Mouse (Mus musculus) bone marrow macrophage, adult 2 months (primary cell): Measurements from ENCODE around the gene Pcdh7.

ENCODE experiments used
- CTCF ChIP-seq: IDR thresholded peaks from 2 replicates; pipeline ENCODE4 v1.5.1; 2012; ENCODE audit warnings: low read depth, mild to moderate bottlenecking, low read length, moderate library complexity
- POLR2A ChIP-seq: IDR thresholded peaks from 2 replicates; pipeline ENCODE4 v1.6.1; 2012; ENCODE audit warnings: mild to moderate bottlenecking, low read depth, low read length, borderline replicate concordance

DNA sequence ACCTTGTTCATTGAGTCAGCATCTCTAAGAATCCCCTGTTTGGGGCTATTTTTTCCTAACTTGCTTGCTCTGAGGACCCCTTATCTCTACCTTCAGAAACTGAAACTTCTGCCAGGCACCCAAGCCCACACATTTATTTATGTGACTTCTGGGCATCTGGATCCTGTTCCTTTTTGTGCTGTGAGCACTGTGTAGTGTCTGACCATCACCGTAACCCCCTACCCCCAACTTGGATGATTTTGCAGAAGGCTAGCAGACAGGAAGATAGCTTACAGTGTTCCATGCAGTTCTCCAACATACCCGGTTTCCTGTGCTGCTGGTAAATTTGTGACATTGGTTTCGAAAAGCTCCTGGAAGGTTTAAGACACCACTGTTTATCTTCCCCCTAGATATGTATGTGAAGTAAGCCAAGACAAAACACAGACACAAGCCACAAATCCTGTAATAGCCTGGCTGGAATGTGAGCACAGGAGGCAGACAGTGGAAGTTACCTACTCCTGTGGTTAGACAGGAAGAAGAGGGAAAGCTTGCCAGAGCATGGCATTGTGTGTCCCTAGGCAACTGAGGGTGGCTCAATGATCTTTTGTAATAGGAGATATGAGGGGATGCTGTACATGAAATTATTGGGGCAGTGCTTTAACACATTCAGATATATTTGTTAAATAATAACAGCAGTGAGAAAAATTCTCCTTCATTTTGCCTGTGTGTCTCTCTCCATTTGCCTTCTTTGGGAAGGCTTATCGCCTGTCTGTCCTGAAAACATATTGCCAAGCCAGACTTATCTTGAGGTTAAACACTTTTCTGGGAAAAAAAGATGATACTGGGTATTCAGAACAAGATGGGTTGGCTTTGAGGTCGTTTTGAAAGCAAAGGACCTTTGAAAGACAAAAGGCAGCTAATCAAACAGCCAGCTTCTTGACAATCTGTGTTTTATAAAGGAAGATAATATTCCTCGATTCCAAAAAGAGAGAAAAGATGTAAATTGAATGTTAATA, 42.6 kb downstream of the Pcdh7 start:
- no peak for TF ChIP-seq CTCF
- TF ChIP-seq POLR2A, result no peak
